Mouse (Mus musculus) embryo, embryonic 10.5 days (tissue): ENCODE measurements around the gene Syt5.
A peak's percentile ranks its signal among the peaks of the same experiment; 100 is the strongest.

Experiments
- DNase-seq: peaks from one replicate; pipeline ENCODE4 v3.0.0-alpha.2; 2015; ENCODE audit warnings: low spot score

Syt5 gene

GRCm38 (mm10) chr7:4500892-4501471 is 46.4 kb downstream of the Syt5 start:
- peak; percentile 31 for DNase-seq

DNA sequence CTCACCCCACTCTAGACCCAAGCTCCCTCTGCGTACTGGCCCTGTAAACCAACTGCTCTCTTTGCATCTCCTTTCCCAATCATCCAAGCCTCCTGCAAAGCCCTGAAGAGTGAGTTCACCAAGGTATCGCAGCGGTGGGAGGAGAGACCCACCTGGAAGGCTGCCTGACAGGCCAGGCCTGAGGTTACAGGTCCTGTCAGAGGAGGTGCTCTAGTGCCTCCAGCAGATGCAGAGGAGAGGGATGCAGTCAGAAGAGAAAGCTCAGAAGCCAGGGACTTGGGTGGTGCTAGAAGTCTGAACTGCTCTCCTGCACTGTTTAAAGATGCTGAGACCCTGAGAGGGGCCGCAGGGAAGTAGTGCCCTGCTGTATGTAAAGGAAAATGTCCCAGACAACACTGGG is 48.3 kb downstream of the Syt5 start:
- DNase-seq, result no peak

DNA sequence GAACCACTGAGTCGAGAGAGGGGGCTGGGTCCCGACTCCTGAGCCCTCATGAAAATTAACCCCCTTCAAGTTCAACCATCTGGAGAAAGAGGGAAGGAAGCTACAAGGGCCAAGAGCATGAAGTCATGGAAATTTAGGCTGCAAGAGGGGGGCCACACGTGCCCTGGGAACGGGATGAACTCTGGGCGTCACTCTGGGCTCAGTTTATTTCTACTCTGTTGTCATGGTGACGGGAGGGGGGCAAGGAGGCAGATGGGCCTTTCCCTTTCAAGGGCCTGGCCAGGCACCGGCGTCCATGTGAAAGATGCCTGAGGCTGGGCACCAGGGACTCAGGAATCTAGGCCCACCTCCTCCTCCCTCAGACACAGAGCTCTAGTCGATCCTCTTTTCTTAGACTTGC is 49.1 kb downstream of the Syt5 start:
- DNase-seq, result peak; percentile 75

- DNase-seq, result no peak
Observed at GRCm38 (mm10) chr7:4497271-4497903, 50.0 kb downstream of the Syt5 start.

- DNase-seq, result no peak
Observed at GRCm38 (mm10) chr7:4496468-4496867, 50.9 kb downstream of the Syt5 start.

DNA sequence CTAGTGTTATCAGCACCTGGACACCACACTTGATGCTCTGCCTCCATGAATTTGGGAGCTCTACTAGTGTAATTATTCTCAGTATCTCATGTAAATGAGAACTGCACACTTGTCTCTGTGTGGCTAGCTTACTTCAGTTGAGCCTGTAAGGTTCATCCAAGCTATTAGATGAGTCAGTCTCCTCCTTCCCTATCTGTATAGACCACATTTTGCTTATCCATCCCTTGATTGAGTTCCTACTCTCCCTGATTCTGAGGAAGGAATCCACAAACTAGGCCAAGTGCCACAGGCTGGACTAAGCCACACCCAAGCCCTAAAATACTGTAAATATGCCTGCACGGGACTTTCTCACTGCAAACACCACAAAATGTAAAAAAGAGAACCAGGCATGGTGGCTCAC is 53.4 kb downstream of the Syt5 start:
- no peak for DNase-seq

DNA sequence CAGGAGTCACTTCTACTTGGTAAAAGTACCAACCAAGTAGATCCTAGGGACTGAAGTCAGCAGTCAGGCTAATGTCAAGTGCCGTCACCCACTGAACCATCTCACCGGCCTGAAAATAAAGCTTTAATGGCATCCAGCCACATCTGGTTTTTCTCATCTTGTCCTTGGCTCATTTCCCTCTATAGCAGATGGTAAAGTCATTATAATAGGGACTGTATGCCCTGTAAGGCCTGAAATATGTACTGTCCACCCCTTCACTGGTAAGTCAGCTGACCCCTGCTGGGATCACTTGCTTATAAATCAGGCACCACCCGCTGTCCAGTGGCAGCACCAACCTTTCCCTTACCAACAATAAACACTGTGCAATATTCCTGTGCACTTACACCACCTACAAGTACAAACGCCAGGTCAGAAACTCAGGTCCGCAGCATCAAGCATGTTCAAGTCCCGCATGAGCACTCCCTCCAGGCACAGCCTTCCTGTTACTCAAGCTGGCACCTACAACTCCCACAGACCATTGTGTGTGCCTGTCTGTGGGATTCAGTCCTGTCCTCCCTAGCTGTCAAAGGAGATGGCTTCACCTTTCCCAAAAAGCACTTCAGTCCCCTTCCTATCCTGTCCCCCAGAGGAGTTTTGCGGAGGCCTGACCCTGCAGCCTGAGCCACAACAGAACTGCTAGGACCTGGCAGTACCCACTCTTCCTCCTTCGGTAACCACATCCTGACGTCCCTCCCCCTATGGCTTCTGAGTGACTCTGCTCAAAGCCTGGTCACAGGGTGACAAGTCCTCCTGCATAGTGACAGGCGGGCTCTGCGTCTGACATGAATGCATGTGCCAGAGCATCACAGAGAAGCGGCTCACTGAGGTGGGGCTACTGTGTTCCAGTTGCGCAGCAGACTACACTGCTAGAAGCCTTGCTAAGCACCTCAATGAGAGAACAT is 54.8 kb downstream of the Syt5 start:
- DNase-seq, result peak; percentile 23

- DNase-seq, result no peak
Observed at GRCm38 (mm10) chr7:4491308-4491707, 56.0 kb downstream of the Syt5 start.
